Mouse (Mus musculus): ENCODE results near the gene Cpt1a. TPM values are rescaled to one million over a fixed set of nuclear protein-coding genes. Genes with fewer than 3 reads are reported as not detected.

Gene Cpt1a
- polyA plus RNA-seq (2016; fragmentation: Nextera tagmentation; extraction: Ambion mirVana) = 4.0 and 7.4 TPM in 2 replicates

- Histone ChIP-seq H3K27ac (replicated peaks) (peak within 1 kb of the TSS; percentile 68; the same call in 1 of the 2 replicates), H3K4me1 (peaks cover 50% of the 10 kb centered on the region)
- DNase-seq (ENCODE audit: low spot score) = peak; percentile 48
Measured at GRCm38 (mm10) chr19:3322261-3322969, at the start of gene Cpt1a. Cpt1a (plus strand) TSS chr19:3322334.

GRCm38 (mm10) chr19:3273331-3273730 lies 48.8 kb upstream of the Cpt1a start:
- H3K9me3 ChIP-seq (replicated peaks) = no peaks in the 10 kb centered on the region
- DNase-seq (ENCODE audit: low spot score) = no peak
- 90% methylated on average over 9 of the region's 9 CpGs for WGBS
- no peaks in the 10 kb centered on the region for H3K4me1 ChIP-seq
- H3K27ac ChIP-seq (replicated peaks) = no peak overlapping the region
- H3K4me3 ChIP-seq = no peak overlapping the region
- no peaks in the 10 kb centered on the region for H3K27me3 ChIP-seq (ENCODE audit: low read depth, poor library complexity, severe bottlenecking)
- H3K36me3 ChIP-seq = peaks cover 100% of the 10 kb centered on the region

More at GRCm38 (mm10) chr19:3322261-3322969, at the start of gene Cpt1a:
- Histone ChIP-seq H3K4me3 (peak within 1 kb of the TSS; percentile 59), H3K36me3 (no peaks in the 10 kb centered on the region), H3K27me3 (ENCODE audit: low read depth, poor library complexity, severe bottlenecking) (peaks cover 71% of the 10 kb centered on the region), H3K9me3 (replicated peaks) (peaks cover 3% of the 10 kb centered on the region; the same call in 1 of the 2 replicates)
- 5% methylated on average over 26 of the region's 26 CpGs for WGBS

- Histone ChIP-seq H3K36me3 (peaks cover 99% of the 10 kb centered on the region), H3K4me1 (no peaks in the 10 kb centered on the region)
- no peak for DNase-seq (ENCODE audit: low spot score)
Measured at GRCm38 (mm10) chr19:3275744-3276365, 46.3 kb upstream of the Cpt1a start.

GRCm38 (mm10) chr19:3281886-3282285 lies 40.2 kb upstream of the Cpt1a start:
- peak overlapping the region; percentile 89; the same call in 1 of the 2 replicates for H3K27ac ChIP-seq (replicated peaks)
- peaks cover 64% of the 10 kb centered on the region for H3K36me3 ChIP-seq
- no peaks in the 10 kb centered on the region for H3K27me3 ChIP-seq (ENCODE audit: low read depth, poor library complexity, severe bottlenecking)
- DNase-seq (ENCODE audit: low spot score) = no peak
- peak overlapping the region; percentile 85 for H3K4me3 ChIP-seq
- WGBS = 78% methylated on average over 4 of the region's 4 CpGs
- peaks cover 24% of the 10 kb centered on the region for H3K4me1 ChIP-seq
- H3K9me3 ChIP-seq (replicated peaks) = no peaks in the 10 kb centered on the region

More at GRCm38 (mm10) chr19:3275744-3276365, 46.3 kb upstream of the Cpt1a start:
- Histone ChIP-seq H3K4me3 (no peak overlapping the region), H3K27ac (replicated peaks) (no peak overlapping the region), H3K9me3 (replicated peaks) (no peaks in the 10 kb centered on the region), H3K27me3 (ENCODE audit: low read depth, poor library complexity, severe bottlenecking) (no peaks in the 10 kb centered on the region)
- WGBS = 90% methylated on average over 3 of the region's 3 CpGs

GRCm38 (mm10) chr19:3282572-3283467 lies 39.3 kb upstream of the Cpt1a start, which contains the start of the genes Mrpl21 and Ighmbp2:
Mrpl21 (plus strand) TSS chr19:3282901.
Ighmbp2 (minus strand) TSS chr19:3283017.
- Histone ChIP-seq H3K4me3 (peak within 1 kb of the TSS; percentile 85), H3K27ac (replicated peaks) (peak within 1 kb of the TSS; percentile 89), H3K4me1 (peaks cover 24% of the 10 kb centered on the region), H3K27me3 (ENCODE audit: low read depth, poor library complexity, severe bottlenecking) (no peaks in the 10 kb centered on the region), H3K36me3 (peaks cover 64% of the 10 kb centered on the region), H3K9me3 (replicated peaks) (no peaks in the 10 kb centered on the region)
- peak; percentile 90 for DNase-seq (ENCODE audit: low spot score)
- WGBS = under 1% methylated on average over 49 of the region's 49 CpGs

- H3K36me3 ChIP-seq = peaks cover 81% of the 10 kb centered on the region
- WGBS = 97% methylated on average over 1 of the region's 1 CpGs
Measured at GRCm38 (mm10) chr19:3289006-3289405, 33.1 kb upstream of the Cpt1a start.

GRCm38 (mm10) chr19:3292028-3292427 lies 30.1 kb upstream of the Cpt1a start:
- peaks cover 62% of the 10 kb centered on the region for H3K36me3 ChIP-seq

More at GRCm38 (mm10) chr19:3289006-3289405, 33.1 kb upstream of the Cpt1a start:
- no peaks in the 10 kb centered on the region for H3K27me3 ChIP-seq (ENCODE audit: low read depth, poor library complexity, severe bottlenecking)
- H3K27ac ChIP-seq (replicated peaks) = no peak overlapping the region
- H3K9me3 ChIP-seq (replicated peaks) = no peaks in the 10 kb centered on the region
- peaks cover 5% of the 10 kb centered on the region for H3K4me1 ChIP-seq
- no peak for DNase-seq (ENCODE audit: low spot score)
- no peak overlapping the region for H3K4me3 ChIP-seq

GRCm38 (mm10) chr19:3292993-3293392 lies 29.1 kb upstream of the Cpt1a start:
- 88% methylated on average over 1 of the region's 1 CpGs for WGBS
- Histone ChIP-seq H3K27me3 (ENCODE audit: low read depth, poor library complexity, severe bottlenecking) (no peaks in the 10 kb centered on the region), H3K9me3 (replicated peaks) (no peaks in the 10 kb centered on the region), H3K27ac (replicated peaks) (no peak overlapping the region), H3K36me3 (peaks cover 52% of the 10 kb centered on the region), H3K4me1 (no peaks in the 10 kb centered on the region), H3K4me3 (no peak overlapping the region)
- no peak for DNase-seq (ENCODE audit: low spot score)

More at GRCm38 (mm10) chr19:3292028-3292427, 30.1 kb upstream of the Cpt1a start:
- 73% methylated on average over 2 of the region's 2 CpGs for WGBS
- no peak overlapping the region for H3K27ac ChIP-seq (replicated peaks)
- peak; percentile 43 for DNase-seq (ENCODE audit: low spot score)
- H3K27me3 ChIP-seq (ENCODE audit: low read depth, poor library complexity, severe bottlenecking) = no peaks in the 10 kb centered on the region
- H3K4me3 ChIP-seq = no peak overlapping the region
- no peaks in the 10 kb centered on the region for H3K9me3 ChIP-seq (replicated peaks)
- no peaks in the 10 kb centered on the region for H3K4me1 ChIP-seq

- 88% methylated on average over 6 of the region's 6 CpGs for WGBS
- Histone ChIP-seq H3K9me3 (replicated peaks) (no peaks in the 10 kb centered on the region), H3K36me3 (peaks cover 30% of the 10 kb centered on the region), H3K4me1 (no peaks in the 10 kb centered on the region), H3K4me3 (no peak overlapping the region), H3K27ac (replicated peaks) (no peak overlapping the region), H3K27me3 (ENCODE audit: low read depth, poor library complexity, severe bottlenecking) (no peaks in the 10 kb centered on the region)
- DNase-seq (ENCODE audit: low spot score) = no peak
Measured at GRCm38 (mm10) chr19:3295245-3295644, 26.9 kb upstream of the Cpt1a start.

- no peak for DNase-seq (ENCODE audit: low spot score)
- no peaks in the 10 kb centered on the region for H3K4me1 ChIP-seq
- no peaks in the 10 kb centered on the region for H3K9me3 ChIP-seq (replicated peaks)
- H3K27ac ChIP-seq (replicated peaks) = no peak overlapping the region
- H3K4me3 ChIP-seq = no peak overlapping the region
- no peaks in the 10 kb centered on the region for H3K27me3 ChIP-seq (ENCODE audit: low read depth, poor library complexity, severe bottlenecking)
- H3K36me3 ChIP-seq = peaks cover 13% of the 10 kb centered on the region
Measured at GRCm38 (mm10) chr19:3297034-3297433, 25.1 kb upstream of the Cpt1a start.

- WGBS = 88% methylated on average over 7 of the region's 7 CpGs
- no peak overlapping the region for H3K4me3 ChIP-seq
- peaks cover 6% of the 10 kb centered on the region for H3K36me3 ChIP-seq
- H3K9me3 ChIP-seq (replicated peaks) = no peaks in the 10 kb centered on the region
- no peaks in the 10 kb centered on the region for H3K4me1 ChIP-seq
- no peaks in the 10 kb centered on the region for H3K27me3 ChIP-seq (ENCODE audit: low read depth, poor library complexity, severe bottlenecking)
- no peak for DNase-seq (ENCODE audit: low spot score)
- no peak overlapping the region for H3K27ac ChIP-seq (replicated peaks)
Measured at GRCm38 (mm10) chr19:3297775-3298174, 24.4 kb upstream of the Cpt1a start.

- WGBS = 73% methylated on average over 4 of the region's 4 CpGs
- Histone ChIP-seq H3K9me3 (replicated peaks) (no peaks in the 10 kb centered on the region), H3K27me3 (ENCODE audit: low read depth, poor library complexity, severe bottlenecking) (no peaks in the 10 kb centered on the region), H3K4me1 (no peaks in the 10 kb centered on the region), H3K36me3 (no peaks in the 10 kb centered on the region), H3K27ac (replicated peaks) (no peak overlapping the region), H3K4me3 (no peak overlapping the region)
- no peak for DNase-seq (ENCODE audit: low spot score)
Measured at GRCm38 (mm10) chr19:3304017-3304416, 18.1 kb upstream of the Cpt1a start.

All from midbrain, embryonic 10.5 days (tissue).